ENCODE assay signal across 8 mouse cellular contexts in genomic region chr6:29198309-29199222, GRCm38 (mm10). TPM values are rescaled to one million over a fixed set of nuclear protein-coding genes. Genes with fewer than 3 reads are reported as not detected.
A peak's percentile ranks its signal among the peaks of the same experiment; 100 is the strongest.
DNase-seq lines count a peak whose midpoint lies in the region; ATAC-seq and TF ChIP-seq lines count a peak whose summit lies in the region.

No protein-coding gene starts in this region.

- H3K9ac ChIP-seq in lung, embryonic 14.5 days: peak overlapping the region; percentile 45; the same call in 1 of the 2 replicates

- no peaks in the 10 kb centered on the region for H3K9me3 ChIP-seq in lung, embryonic 14.5 days (ENCODE audit: low read depth, low read length)

- ATAC-seq in hematopoietic stem cell, adult 5-6 weeks (replicated peaks in 1 of 2; ENCODE audit: insufficient read depth in 1 of 2, low FRiP score in 2 of 2, low TSS enrichment in 1 of 2, low read depth in 1 of 2, poor library complexity in 2 of 2, severe bottlenecking in 2 of 2): peak; percentile 75 to 82
- peak; percentile 90 for ATAC-seq in lung, embryonic 14.5 days (ENCODE audit: insufficient read depth)

- no peak overlapping the region for H3K27ac ChIP-seq in lung, embryonic 14.5 days (ENCODE audit: low read depth)
- H3K27ac ChIP-seq in olfactory bulb, adult 2 months (ENCODE audit: insufficient read depth, low read depth, low read length): no peak overlapping the region

- H3K36me3 ChIP-seq in lung, embryonic 14.5 days (ENCODE audit: insufficient read depth): peaks cover 5% of the 10 kb centered on the region; the same call in 1 of the 2 replicates

- WGBS in lung, embryonic 14.5 days: 11% methylated on average over 25 of the region's 25 CpGs
- 9% methylated on average over 25 of the region's 25 CpGs for WGBS in olfactory bulb, adult 2 months

- DNase-seq in ES-CJ7 (ENCODE audit: low read depth, low spot score): peak; percentile 92
- DNase-seq in cerebellum, adult 11-12 months: peak; percentile 82
- DNase-seq in forelimb bud, embryonic 11.5 days (ENCODE audit: low read depth, low spot score): peak; percentile 93
- DNase-seq in layer of hippocampus, adult 8-10 months (ENCODE audit: low spot score in 2 of 2): peak; percentile 89 to 95
- DNase-seq in lung, embryonic 14.5 days: peak; percentile 99
- peak; percentile 53 to 61 for DNase-seq in thymus, adult 18-20 months

- peak overlapping the region; percentile 33 for H3K4me3 ChIP-seq in lung, embryonic 14.5 days (ENCODE audit: low read depth, low read length)
- peak overlapping the region; percentile 32 for H3K4me3 ChIP-seq in olfactory bulb, adult 2 months (ENCODE audit: insufficient read depth, low read depth, low read length)

- no peaks in the 10 kb centered on the region for H3K4me1 ChIP-seq in lung, embryonic 14.5 days (ENCODE audit: insufficient read depth)
- peaks cover 8% of the 10 kb centered on the region for H3K4me1 ChIP-seq in olfactory bulb, adult 2 months (ENCODE audit: control insufficient read depth, insufficient read depth, low read length)

- peak overlapping the region; percentile 67 for H3K4me2 ChIP-seq in lung, embryonic 14.5 days

- TF ChIP-seq POLR2A in olfactory bulb, adult 2 months (IDR thresholded peaks at IDR 0.05; ENCODE audit: insufficient read depth, low read depth, low read length): no peak; the same call in 1 of the 2 replicates

- peak; percentile 94 for TF ChIP-seq CTCF in lung, embryonic 14.5 days (IDR thresholded peaks at IDR 0.05; ENCODE audit: low read depth)
- peak; percentile 92 for TF ChIP-seq CTCF in olfactory bulb, adult 2 months (IDR thresholded peaks at IDR 0.05; ENCODE audit: insufficient read depth, low read depth, low read length)

- H3K27me3 ChIP-seq in lung, embryonic 14.5 days (ENCODE audit: insufficient read depth, low read length): no peaks in the 10 kb centered on the region; the same call in 1 of the 2 replicates

RNA-seq across cellular contexts. Expression of gene Impdh1, which starts 17.6 kb away (rescaled TPM):
- total RNA-seq in hematopoietic stem cell, adult 5-6 weeks (2017): 70.0 and 72.4 TPM in 2 replicates
- total RNA-seq in layer of hippocampus, adult 8-10 months (2022): 10 to 100 TPM; 36.4 to 45.0 (median 41.1) TPM
- 49.3 and 51.6 TPM in 2 replicates for polyA plus RNA-seq in lung, embryonic 14.5 days (2014; fragmentation: Nextera tagmentation; extraction: Ambion mirVana)
- polyA plus RNA-seq in olfactory bulb, adult 2 months (2012; ENCODE audit: insufficient read depth, insufficient read length, low replicate concordance, missing spikeins): not detected in 2 replicates

RNA-seq across cellular contexts. Expression of gene Prrt4, which starts 19.2 kb away (rescaled TPM):
- total RNA-seq in hematopoietic stem cell, adult 5-6 weeks (2017): not detected in 2 replicates
- total RNA-seq in layer of hippocampus, adult 8-10 months (2022): 1 to 10 TPM; 2.6 to 3.5 (median 3.0) TPM
- polyA plus RNA-seq in lung, embryonic 14.5 days (2014; fragmentation: Nextera tagmentation; extraction: Ambion mirVana): 0.93 and 1.2 TPM in 2 replicates
- not detected in 2 replicates for polyA plus RNA-seq in olfactory bulb, adult 2 months (2012; ENCODE audit: insufficient read depth, insufficient read length, low replicate concordance, missing spikeins)

RNA-seq across cellular contexts. Expression of gene Rbm28, which starts 33.8 kb away (rescaled TPM):
- 53.1 and 66.5 TPM in 2 replicates for total RNA-seq in hematopoietic stem cell, adult 5-6 weeks (2017)
- 10 to 100 TPM; 38.0 to 52.6 (median 44.6) TPM for total RNA-seq in layer of hippocampus, adult 8-10 months (2022)
- 50.9 and 55.1 TPM in 2 replicates for polyA plus RNA-seq in lung, embryonic 14.5 days (2014; fragmentation: Nextera tagmentation; extraction: Ambion mirVana)
- polyA plus RNA-seq in olfactory bulb, adult 2 months (2012; ENCODE audit: insufficient read depth, insufficient read length, low replicate concordance, missing spikeins): not detected in 2 replicates
